Mouse (Mus musculus) CD8-positive naive resting alpha-beta T cell, adult 2 months (primary cell): ENCODE data around the gene Eapp.

ENCODE experiments used
- DNase-seq, 2 experiments: peaks; one replicate each; pipeline ENCODE4 v3.0.0; 2022; ENCODE audit warnings: low read depth in 2 of 2, low spot score in 2 of 2

Gene Eapp

GRCm38 (mm10) chr12:54643320-54643892, 52.3 kb downstream of the Eapp start:
- no peak for DNase-seq

GRCm38 (mm10) chr12:54641374-54641773, 54.3 kb downstream of the Eapp start:
- no peak for DNase-seq

- no peak for DNase-seq
These were observed 55.4 kb downstream of the Eapp start for GRCm38 (mm10) chr12:54640259-54640658.

- DNase-seq = no peak
These were observed 58.7 kb downstream of the Eapp start for GRCm38 (mm10) chr12:54637033-54637432.

- no peak for DNase-seq
These were observed 63.6 kb downstream of the Eapp start for GRCm38 (mm10) chr12:54632141-54632540.

- no peak for DNase-seq
These were observed 73.8 kb downstream of the Eapp start for GRCm38 (mm10) chr12:54621942-54622341.
